Mouse (Mus musculus) adrenal gland, adult 18-20 months (tissue): Measurements from ENCODE around the gene Pck1. TPM values are rescaled to one million over a fixed set of nuclear protein-coding genes. Genes with fewer than 3 reads are reported as not detected.

Experiments used
- DNase-seq, 2 experiments: peaks; one replicate each; pipeline ENCODE4 v3.0.0; 2021 to 2022; ENCODE audit warnings: low spot score in 2 of 2
- total RNA-seq, 2 experiments: library from RNA; stranded (reverse); gene quantifications; 1 replicate in 1 of 2; 2 replicates in 1 of 2; pipeline ENCODE4 v1.2.3; 2021

Pck1 gene
- total RNA-seq, 2 experiments from 2014 or later: 776 to 1,425 TPM

GRCm38 (mm10) chr2:173146728-173147127 lies 6.1 kb upstream of the Pck1 start:
- DNase-seq: no peak

- no peak for DNase-seq
Measured at GRCm38 (mm10) chr2:173148001-173148400, 4.8 kb upstream of the Pck1 start.

GRCm38 (mm10) chr2:173151352-173151751 lies 1.5 kb upstream of the Pck1 start:
- no peak for DNase-seq

- DNase-seq: no peak
Measured at GRCm38 (mm10) chr2:173151784-173152284, 1.0 kb upstream of the Pck1 start.

- DNase-seq: no peak
Measured at GRCm38 (mm10) chr2:173153266-173153665, 418 bp downstream of the Pck1 start.

- DNase-seq: no peak
Measured at GRCm38 (mm10) chr2:173154513-173154912, 1.7 kb downstream of the Pck1 start.

- DNase-seq: no peak
Measured at GRCm38 (mm10) chr2:173154962-173155361, 2.1 kb downstream of the Pck1 start.

GRCm38 (mm10) chr2:173155907-173156306 lies 3.1 kb downstream of the Pck1 start:
- DNase-seq: no peak

GRCm38 (mm10) chr2:173156923-173157322 lies 4.1 kb downstream of the Pck1 start:
- DNase-seq: no peak

- DNase-seq: no peak
Measured at GRCm38 (mm10) chr2:173157376-173157775, 4.5 kb downstream of the Pck1 start.

- no peak for DNase-seq
Measured at GRCm38 (mm10) chr2:173157871-173158270, 5.0 kb downstream of the Pck1 start.

- no peak for DNase-seq
Measured at GRCm38 (mm10) chr2:173158390-173159055, 5.7 kb downstream of the Pck1 start.

GRCm38 (mm10) chr2:173159354-173160311 lies 6.8 kb downstream of the Pck1 start:
- DNase-seq: peak; percentile 53 to 58

GRCm38 (mm10) chr2:173163380-173163779 lies 10.5 kb downstream of the Pck1 start:
- DNase-seq: no peak

- no peak for DNase-seq
Measured at GRCm38 (mm10) chr2:173164358-173164757, 11.5 kb downstream of the Pck1 start.

- no peak for DNase-seq
Measured at GRCm38 (mm10) chr2:173164946-173165345, 12.1 kb downstream of the Pck1 start.

GRCm38 (mm10) chr2:173165357-173165756 lies 12.5 kb downstream of the Pck1 start:
- DNase-seq: no peak

- DNase-seq: no peak
Measured at GRCm38 (mm10) chr2:173168411-173168851, 15.6 kb downstream of the Pck1 start.

- peak in 1 of 2 experiments; percentile 16 for DNase-seq
Measured at GRCm38 (mm10) chr2:173170081-173170480, 17.2 kb downstream of the Pck1 start.

GRCm38 (mm10) chr2:173170715-173171114 lies 17.9 kb downstream of the Pck1 start:
- DNase-seq: peak in 1 of 2 experiments; percentile 21

- DNase-seq: peak; percentile 54 to 59
Measured at GRCm38 (mm10) chr2:173171470-173171869, 18.6 kb downstream of the Pck1 start.

- DNase-seq: peak in 1 of 2 experiments; percentile 24
Measured at GRCm38 (mm10) chr2:173171956-173172355, 19.1 kb downstream of the Pck1 start.
